27 mouse cellular contexts compared by ENCODE assay signal in the genomic region with DNA sequence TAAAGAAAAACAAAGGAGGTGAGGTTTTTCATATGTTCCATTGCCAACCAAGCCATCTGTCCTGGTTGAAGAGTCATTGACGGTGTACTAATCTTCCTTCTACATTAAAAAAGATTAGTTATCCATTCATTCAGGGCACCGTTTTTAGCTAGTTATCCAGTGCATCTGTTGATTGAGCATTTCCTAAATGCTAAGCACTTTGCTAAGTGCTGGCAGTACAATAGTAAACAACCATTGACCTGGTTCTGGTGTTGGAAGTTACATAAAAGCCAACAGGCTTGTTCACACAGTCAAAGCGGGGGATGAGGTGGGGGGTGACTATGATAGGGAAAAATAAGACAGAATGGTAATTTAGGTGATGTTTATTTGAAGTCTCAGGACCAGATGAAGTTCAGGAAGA. TPM values are rescaled to one million over a fixed set of nuclear protein-coding genes. Genes with fewer than 3 reads are reported as not detected.
"Had no signal": no experiment of that assay in that cellular context is flagged by ENCODE, and none has a peak within 500 bp of the region (broad histone marks: within the 10 kb centered on the region; RNA-seq: fewer than 3 reads in every experiment).

No protein-coding gene starts in this region.

- H3K9me3 ChIP-seq: heart, embryonic 13.5 days; heart, embryonic 15.5 days; hindbrain, embryonic 13.5 days; hindbrain, embryonic 15.5 days; limb, embryonic 10.5 days; limb, embryonic 12.5 days; liver, embryonic 13.5 days; liver, embryonic 15.5 days had no signal

- H3K4me2 ChIP-seq: heart, embryonic 11.5 days; heart, embryonic 13.5 days; heart, embryonic 15.5 days; hindbrain, embryonic 13.5 days; hindbrain, embryonic 15.5 days; limb, embryonic 12.5 days; liver, embryonic 11.5 days; liver, embryonic 13.5 days; liver, embryonic 15.5 days had no signal

- H3K4me1 ChIP-seq: limb, embryonic 10.5 days; limb, embryonic 12.5 days; liver, embryonic 13.5 days; liver, embryonic 15.5 days had no signal

- DNase-seq: forebrain, postnatal 0 days; gastrocnemius, postnatal 14 days; gastrocnemius, postnatal 36 days; heart, adult 2 months; heart, postnatal 14 days; heart, postnatal 36 days; kidney, adult 11 months; kidney, postnatal 25 days; layer of hippocampus, adult 9-11 months; layer of hippocampus, postnatal 36 days; liver; liver, embryonic 13.5 days; liver, postnatal 0 days had no signal

- H3K27ac ChIP-seq: heart, adult 2 months; heart, embryonic 13.5 days; heart, embryonic 15.5 days; hindbrain, embryonic 13.5 days; hindbrain, embryonic 15.5 days; hindbrain, postnatal 0 days; limb, embryonic 10.5 days; limb, embryonic 12.5 days; liver, embryonic 13.5 days; liver, embryonic 15.5 days had no signal

- H3K27me3 ChIP-seq: heart, embryonic 15.5 days; hindbrain, embryonic 13.5 days; hindbrain, embryonic 15.5 days; limb, embryonic 12.5 days; liver, embryonic 13.5 days; liver, embryonic 15.5 days had no signal

- H3K9ac ChIP-seq: forebrain, postnatal 0 days; heart, embryonic 13.5 days; heart, embryonic 15.5 days; hindbrain, embryonic 13.5 days; hindbrain, embryonic 15.5 days; limb, embryonic 12.5 days; liver, embryonic 13.5 days; liver, embryonic 15.5 days; liver, postnatal 0 days had no signal

- ATAC-seq: forebrain, postnatal 0 days; hindbrain, postnatal 0 days; intestine, embryonic 16.5 days; liver, postnatal 0 days had no signal

- H3K4me3 ChIP-seq: heart, adult 2 months; heart, embryonic 13.5 days; heart, embryonic 15.5 days; hindbrain, embryonic 13.5 days; hindbrain, embryonic 15.5 days; limb, embryonic 10.5 days; limb, embryonic 12.5 days; liver, embryonic 13.5 days; liver, embryonic 15.5 days had no signal

RNA-seq across cellular contexts. Expression of a gene that starts 35.4 kb away (rescaled TPM):
- total RNA-seq: gastrocnemius, adult 18-20 months; gastrocnemius, adult 8-10 months; gastrocnemius, postnatal 36 days; heart, postnatal 36 days had no signal

RNA-seq across cellular contexts. Expression of a gene that starts 44.7 kb away (rescaled TPM):
- total RNA-seq: hematopoietic stem cell, adult 5-6 weeks had no signal
